Mouse (Mus musculus): Measurements from ENCODE around the gene Smad6.

GRCm38 (mm10) chr9:63936256-63936655 is 85.6 kb downstream of the Smad6 start:
- TF ChIP-seq CTCF (IDR thresholded peaks at IDR 0.05; ENCODE audit: low read depth) (no peak), EP300 (IDR thresholded peaks at IDR 0.05; ENCODE audit: low read depth) (no peak)
